Mouse (Mus musculus) myocyte (in vitro differentiated cells): ENCODE measurements around the gene Slc5a11. TPM values are rescaled to one million over a fixed set of nuclear protein-coding genes. Genes with fewer than 3 reads are reported as not detected.

ENCODE experiments used
- H3K27me3 ChIP-seq: one replicate; pipeline ENCODE4 v1.6.1; 2011; ENCODE audit not compliant: control insufficient read depth, insufficient read depth, insufficient read length
- H3K36me3 ChIP-seq: one replicate; pipeline ENCODE4 v1.6.1; 2011; ENCODE audit not compliant: control insufficient read depth, insufficient read depth
- H3K4me2 ChIP-seq: one replicate; pipeline ENCODE4 v1.6.1; 2011; ENCODE audit warnings: low read depth, control low read depth
- H3K4me3 ChIP-seq: one replicate; pipeline ENCODE4 v1.5.1; 2011; ENCODE audit warnings: mild to moderate bottlenecking, control low read depth, moderate library complexity
- H3K79me2 ChIP-seq: one replicate; pipeline ENCODE4 v1.6.1; 2011; ENCODE audit not compliant: control insufficient read depth, insufficient read depth
- H3ac ChIP-seq: one replicate; pipeline ENCODE4 v1.6.1; 2011; ENCODE audit not compliant: control insufficient read depth, insufficient read length
- CEBPB ChIP-seq: IDR thresholded peaks from 2 replicates; pipeline ENCODE4 v1.6.1; 2011; ENCODE audit warnings: mild to moderate bottlenecking, moderate library complexity; ENCODE audit not compliant: poor library complexity, insufficient read depth, severe bottlenecking
- E2F4 ChIP-seq: IDR thresholded peaks from one replicate; pipeline ENCODE4 v1.6.1; 2011; ENCODE audit warnings: mild to moderate bottlenecking, control low read depth, moderate library complexity; ENCODE audit not compliant: insufficient read depth
- MAX ChIP-seq: IDR thresholded peaks from one replicate; pipeline ENCODE4 v1.6.1; 2011; ENCODE audit warnings: low read depth, mild to moderate bottlenecking, control low read depth
- MYOD1 ChIP-seq, 3 experiments: IDR thresholded peaks; one replicate each; pipeline ENCODE4 v1.6.1; 2011; ENCODE audit warnings: control low read depth in 2 of 3, low read depth in 2 of 3, mild to moderate bottlenecking in 2 of 3, moderate library complexity in 1 of 3; ENCODE audit not compliant: insufficient read length in 2 of 3, control insufficient read depth in 1 of 3
- MYOG ChIP-seq, 3 experiments: IDR thresholded peaks; one replicate each; pipeline ENCODE4 v1.6.1; 2011; ENCODE audit warnings: control low read depth in 2 of 3, low read depth in 2 of 3, mild to moderate bottlenecking in 2 of 3; ENCODE audit not compliant: insufficient read length in 2 of 3, control insufficient read depth in 1 of 3, insufficient read depth in 1 of 3
- POLR2A ChIP-seq: IDR thresholded peaks from one replicate; pipeline ENCODE4 v1.6.1; 2011; ENCODE audit warnings: low read depth, mild to moderate bottlenecking, control low read depth, moderate library complexity; ENCODE audit not compliant: insufficient read length
- POLR2AphosphoS2 ChIP-seq: IDR thresholded peaks from one replicate; pipeline ENCODE4 v1.6.1; 2011; ENCODE audit warnings: low read depth, control low read depth; ENCODE audit not compliant: insufficient read length
- REST ChIP-seq: IDR thresholded peaks from one replicate; pipeline ENCODE4 v1.6.1; 2011; ENCODE audit warnings: mild to moderate bottlenecking, control low read depth, moderate library complexity; ENCODE audit not compliant: insufficient read depth, insufficient read length
- SRF ChIP-seq: IDR thresholded peaks from one replicate; pipeline ENCODE4 v1.6.1; 2011; ENCODE audit warnings: low read depth; ENCODE audit not compliant: control insufficient read depth, insufficient read length
- TCF12 ChIP-seq: IDR thresholded peaks from one replicate; pipeline ENCODE4 v1.6.1; 2011; ENCODE audit warnings: mild to moderate bottlenecking, control low read depth; ENCODE audit not compliant: poor library complexity, insufficient read depth, severe bottlenecking
- TCF3 ChIP-seq: IDR thresholded peaks from one replicate; pipeline ENCODE4 v1.6.1; 2011; ENCODE audit warnings: low read depth, control low read depth; ENCODE audit not compliant: insufficient read length
- USF1 ChIP-seq: IDR thresholded peaks from one replicate; pipeline ENCODE4 v1.6.1; 2011; ENCODE audit warnings: low read depth, mild to moderate bottlenecking, control low read depth, moderate library complexity
- polyA plus RNA-seq: library from polyadenylated mRNA; unstranded; fragments of >200 nt; fragmentation: generic; extraction: Trizol; gene quantifications from one replicate; pipeline ENCODE4 v1.2.1, GENCODE M21; 2012; ENCODE audit warnings: missing spikeins

Gene Slc5a11
- polyA plus RNA-seq, 1 experiment = not detected

- Histone ChIP-seq H3K27me3 (peaks cover 22% of the 10 kb centered on the region), H3K36me3 (no peaks in the 10 kb centered on the region), H3K4me2 (no peak overlapping the region), H3ac (no peak overlapping the region), H3K79me2 (no peaks in the 10 kb centered on the region), H3K4me3 (no peak overlapping the region)
- TF ChIP-seq TCF12 (no peak), USF1 (no peak), SRF (no peak), MYOD1 (IDR thresholded peaks at IDR 0.05; ENCODE audit: control insufficient read depth in 1 of 3, insufficient read length in 2 of 3, low read depth in 2 of 3) (no peak), MAX (no peak), REST (no peak), POLR2A (no peak), E2F4 (no peak), MYOG (IDR thresholded peaks at IDR 0.05; ENCODE audit: control insufficient read depth in 1 of 3, insufficient read depth in 1 of 3, insufficient read length in 2 of 3, low read depth in 2 of 3) (no peak), CEBPB (no peak), TCF3 (no peak), POLR2AphosphoS2 (no peak)
These were observed 30.3 kb downstream of the Slc5a11 start for GRCm38 (mm10) chr7:123244833-123245232.

- Histone ChIP-seq H3K27me3 (peaks cover 8% of the 10 kb centered on the region), H3K4me3 (no peak overlapping the region), H3K4me2 (no peak overlapping the region), H3K36me3 (no peaks in the 10 kb centered on the region), H3K79me2 (no peaks in the 10 kb centered on the region), H3ac (no peak overlapping the region)
- TF ChIP-seq REST (no peak), MYOG (IDR thresholded peaks at IDR 0.05; ENCODE audit: control insufficient read depth in 1 of 3, insufficient read depth in 1 of 3, insufficient read length in 2 of 3, low read depth in 2 of 3) (no peak), USF1 (no peak)
These were observed 32.0 kb downstream of the Slc5a11 start for GRCm38 (mm10) chr7:123246504-123247084.

- TF ChIP-seq MAX (no peak), MYOD1 (IDR thresholded peaks at IDR 0.05; ENCODE audit: control insufficient read depth in 1 of 3, insufficient read length in 2 of 3, low read depth in 2 of 3) (no peak), E2F4 (no peak), SRF (no peak), REST (no peak), TCF3 (no peak), POLR2A (no peak), POLR2AphosphoS2 (no peak), TCF12 (no peak), USF1 (no peak), MYOG (IDR thresholded peaks at IDR 0.05; ENCODE audit: control insufficient read depth in 1 of 3, insufficient read depth in 1 of 3, insufficient read length in 2 of 3, low read depth in 2 of 3) (no peak), CEBPB (no peak)
These were observed 33.6 kb downstream of the Slc5a11 start for GRCm38 (mm10) chr7:123248166-123248565.

GRCm38 (mm10) chr7:123251343-123251742 lies 36.8 kb downstream of the Slc5a11 start:
- Histone ChIP-seq H3K36me3 (no peaks in the 10 kb centered on the region), H3K79me2 (no peaks in the 10 kb centered on the region), H3K4me3 (no peak overlapping the region), H3ac (no peak overlapping the region), H3K4me2 (no peak overlapping the region), H3K27me3 (peaks cover 23% of the 10 kb centered on the region)
- TF ChIP-seq E2F4 = no peak
- no peak for TF ChIP-seq POLR2A

More at GRCm38 (mm10) chr7:123248166-123248565, 33.6 kb downstream of the Slc5a11 start:
- Histone ChIP-seq H3K4me3 (no peak overlapping the region), H3K4me2 (no peak overlapping the region), H3K27me3 (peaks cover 7% of the 10 kb centered on the region), H3ac (no peak overlapping the region), H3K36me3 (no peaks in the 10 kb centered on the region), H3K79me2 (no peaks in the 10 kb centered on the region)

GRCm38 (mm10) chr7:123253396-123253795 lies 38.8 kb downstream of the Slc5a11 start:
- Histone ChIP-seq H3K27me3 (peaks cover 36% of the 10 kb centered on the region), H3K79me2 (no peaks in the 10 kb centered on the region), H3K36me3 (no peaks in the 10 kb centered on the region), H3ac (no peak overlapping the region), H3K4me2 (no peak overlapping the region), H3K4me3 (no peak overlapping the region)
- TF ChIP-seq POLR2AphosphoS2 (no peak), CEBPB (no peak), TCF12 (no peak), USF1 (no peak), SRF (no peak), POLR2A (no peak), REST (no peak), MYOD1 (IDR thresholded peaks at IDR 0.05; ENCODE audit: control insufficient read depth in 1 of 3, insufficient read length in 2 of 3, low read depth in 2 of 3) (no peak), MYOG (IDR thresholded peaks at IDR 0.05; ENCODE audit: control insufficient read depth in 1 of 3, insufficient read depth in 1 of 3, insufficient read length in 2 of 3, low read depth in 2 of 3) (no peak), E2F4 (no peak), MAX (no peak)
